Comparison of ENCODE assay signal across 19 mouse cellular contexts in genomic region chr5:116166965-116167364, GRCm38 (mm10).
"Had no signal": no experiment of that assay in that cellular context is flagged by ENCODE, and none has a peak within 500 bp of the region (broad histone marks: within the 10 kb centered on the region; RNA-seq: fewer than 3 reads in every experiment).

No protein-coding gene starts in this region.

- ATAC-seq: liver, embryonic 12.5 days had no signal

- H3K4me2 ChIP-seq: kidney, embryonic 15.5 days; limb, embryonic 12.5 days; limb, embryonic 15.5 days; liver, embryonic 12.5 days; liver, embryonic 15.5 days; lung, embryonic 15.5 days; midbrain, embryonic 12.5 days had no signal

- H3K9me3 ChIP-seq: kidney, embryonic 15.5 days; limb, embryonic 12.5 days; limb, embryonic 15.5 days; liver, embryonic 15.5 days; lung, embryonic 15.5 days; midbrain, embryonic 12.5 days had no signal

- H3K4me1 ChIP-seq: kidney, embryonic 15.5 days; limb, embryonic 12.5 days; limb, embryonic 15.5 days; liver, embryonic 12.5 days; liver, embryonic 15.5 days; lung, embryonic 15.5 days; megakaryocyte, embryonic 14.5 days had no signal

- H3K36me3 ChIP-seq: kidney, embryonic 15.5 days; limb, embryonic 12.5 days; limb, embryonic 15.5 days; liver, embryonic 12.5 days; liver, embryonic 15.5 days; lung, embryonic 15.5 days; midbrain, embryonic 12.5 days had no signal

- H3K4me3 ChIP-seq: kidney, embryonic 15.5 days; limb, embryonic 12.5 days; limb, embryonic 15.5 days; liver, embryonic 12.5 days; liver, embryonic 15.5 days; lung, embryonic 15.5 days; megakaryocyte, embryonic 14.5 days; midbrain, embryonic 12.5 days had no signal

- H3K27me3 ChIP-seq: kidney, embryonic 15.5 days; limb, embryonic 12.5 days; limb, embryonic 15.5 days; liver, embryonic 12.5 days; liver, embryonic 15.5 days; lung, embryonic 15.5 days; megakaryocyte, embryonic 14.5 days; midbrain, embryonic 12.5 days had no signal

- H3K9ac ChIP-seq: kidney, embryonic 15.5 days; limb, embryonic 12.5 days; limb, embryonic 15.5 days; liver, embryonic 12.5 days; liver, embryonic 15.5 days; lung, embryonic 15.5 days; midbrain, embryonic 12.5 days had no signal

- DNase-seq: kidney, adult 11 months; kidney, adult 8-10 months; kidney, postnatal 10 days; kidney, postnatal 36 days; layer of hippocampus, postnatal 36 days; left cerebral cortex, postnatal 4 days; lung, adult 18-20 months; lung, postnatal 10 days; lung, postnatal 36 days; thymus, adult 18-20 months; thymus, postnatal 4 days had no signal

- H3K27ac ChIP-seq: kidney, embryonic 15.5 days; limb, embryonic 12.5 days; limb, embryonic 15.5 days; liver, embryonic 12.5 days; liver, embryonic 15.5 days; lung, embryonic 15.5 days had no signal
